Mouse (Mus musculus) embryonic facial prominence, embryonic 13.5 days (tissue): ENCODE data around the gene Rassf6. TPM values are rescaled to one million over a fixed set of nuclear protein-coding genes. Genes with fewer than 3 reads are reported as not detected.

ENCODE experiments used
- ATAC-seq: fragments of 200-750 bp; cut with Nextera tagmentation; 2 replicates; pipeline ENCODE4 v1.8.0; 2017; ENCODE audit warnings: low read depth; ENCODE audit not compliant: insufficient number of reproducible peaks, insufficient read depth, low FRiP score, low TSS enrichment
- H3K27ac ChIP-seq: fragments of 300-500 bp; sonication (generic); 2 replicates; pipeline ENCODE4 v1.5.1; 2015; ENCODE audit warnings: moderate library complexity, mild to moderate bottlenecking, inconsistent platforms
- H3K27me3 ChIP-seq: fragments of 300-500 bp; sonication (generic); 2 replicates; pipeline ENCODE4 v1.6.1; 2015; ENCODE audit warnings: mild to moderate bottlenecking, inconsistent platforms
- H3K36me3 ChIP-seq: fragments of 300-500 bp; sonication (generic); 2 replicates; pipeline ENCODE4 v1.6.1; 2015; ENCODE audit warnings: mild to moderate bottlenecking, inconsistent platforms
- H3K4me1 ChIP-seq: fragments of 300-500 bp; sonication (generic); 2 replicates; pipeline ENCODE4 v1.6.1; 2015; ENCODE audit warnings: inconsistent platforms
- H3K4me2 ChIP-seq: fragments of 300-500 bp; sonication (generic); 2 replicates; pipeline ENCODE4 v1.6.1; 2015; ENCODE audit warnings: moderate library complexity, mild to moderate bottlenecking, inconsistent platforms
- H3K4me3 ChIP-seq: fragments of 300-500 bp; sonication (generic); 2 replicates; pipeline ENCODE4 v1.5.1; 2015; ENCODE audit warnings: mild to moderate bottlenecking, inconsistent platforms
- H3K9ac ChIP-seq: fragments of 300-500 bp; sonication (generic); 2 replicates; pipeline ENCODE4 v1.6.1; 2015; ENCODE audit warnings: mild to moderate bottlenecking, inconsistent platforms
- H3K9me3 ChIP-seq: fragments of 300-500 bp; sonication (generic); 2 replicates; pipeline ENCODE4 v1.6.1; 2016; ENCODE audit warnings: inconsistent platforms
- WGBS: fragments of 180-500 bp; shearing (Covaris S2); methylation state at CpG from one replicate; pipeline ENCODE4 v1.1.7; 2015; ENCODE audit warnings: mixed read lengths; 5-methylcytosine and 5-hydroxymethylcytosine counted together
- polyA plus RNA-seq: library from polyadenylated mRNA; unstranded; fragments of >200 nt; fragmentation: Nextera tagmentation; extraction: Ambion mirVana; gene quantifications from 2 replicates; pipeline ENCODE4 v1.2.1, GENCODE M21; 2015

Gene Rassf6
- 1.3 and 1.5 TPM in 2 replicates for polyA plus RNA-seq

DNA sequence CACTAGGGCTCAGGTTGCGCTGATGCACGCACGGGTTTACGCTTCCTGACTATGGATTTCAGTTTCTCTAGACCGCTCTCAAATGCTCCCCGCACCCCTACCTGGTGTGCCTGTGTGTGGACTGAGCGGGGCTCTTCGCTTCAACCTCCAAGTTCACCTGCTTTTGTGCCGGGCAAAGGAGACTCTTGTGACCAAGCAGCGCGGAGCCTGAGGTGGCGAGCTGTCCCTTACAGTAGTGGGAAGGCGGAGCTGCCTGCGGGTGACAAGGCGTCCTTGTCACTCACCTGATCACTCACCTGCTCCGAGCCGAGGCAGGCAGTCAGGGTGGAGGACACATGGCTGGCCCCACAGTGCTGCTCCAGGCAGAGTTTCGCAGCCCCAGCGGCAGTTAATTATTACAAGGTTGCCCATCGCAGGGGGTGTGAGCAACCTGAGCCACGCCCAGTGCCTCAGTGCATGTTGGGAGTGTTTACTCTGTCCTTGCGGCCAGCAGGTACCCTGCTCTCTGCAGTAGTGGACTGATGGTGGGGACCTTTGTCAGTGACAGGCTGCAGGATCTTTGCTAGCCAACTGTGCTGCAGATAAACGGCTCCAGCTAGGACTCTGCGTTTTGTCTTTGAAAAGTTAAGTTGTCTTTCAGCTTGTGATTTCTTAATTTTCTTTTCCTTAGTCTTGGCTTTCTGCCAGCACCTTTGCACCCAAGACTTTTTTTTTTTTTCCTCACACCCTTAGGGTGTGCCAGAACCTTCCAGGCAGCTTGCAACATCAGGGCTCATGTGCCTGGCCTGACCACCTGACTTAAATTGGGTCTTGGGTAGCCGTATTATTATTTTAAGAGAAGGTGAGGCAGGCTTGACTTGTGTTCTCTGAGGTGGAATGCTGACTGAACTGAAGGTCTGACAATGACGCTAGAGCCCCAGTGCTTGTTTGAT, at the start of gene Rassf6:
Gene Rassf6, minus strand, starts transcription at position 372 of the 932 bp plus-strand sequence.
- Histone ChIP-seq H3K27me3 (peaks cover 17% of the 10 kb centered on the region), H3K36me3 (no peaks in the 10 kb centered on the region), H3K27ac (no peak within 1 kb of the TSS), H3K9ac (peak within 1 kb of the TSS; percentile 65), H3K4me2 (peak within 1 kb of the TSS; percentile 88), H3K9me3 (no peaks in the 10 kb centered on the region), H3K4me3 (peak within 1 kb of the TSS; percentile 47), H3K4me1 (peaks cover 7% of the 10 kb centered on the region)
- WGBS = 7% methylated on average over 26 of the region's 26 CpGs
- ATAC-seq = peak; percentile 67

DNA sequence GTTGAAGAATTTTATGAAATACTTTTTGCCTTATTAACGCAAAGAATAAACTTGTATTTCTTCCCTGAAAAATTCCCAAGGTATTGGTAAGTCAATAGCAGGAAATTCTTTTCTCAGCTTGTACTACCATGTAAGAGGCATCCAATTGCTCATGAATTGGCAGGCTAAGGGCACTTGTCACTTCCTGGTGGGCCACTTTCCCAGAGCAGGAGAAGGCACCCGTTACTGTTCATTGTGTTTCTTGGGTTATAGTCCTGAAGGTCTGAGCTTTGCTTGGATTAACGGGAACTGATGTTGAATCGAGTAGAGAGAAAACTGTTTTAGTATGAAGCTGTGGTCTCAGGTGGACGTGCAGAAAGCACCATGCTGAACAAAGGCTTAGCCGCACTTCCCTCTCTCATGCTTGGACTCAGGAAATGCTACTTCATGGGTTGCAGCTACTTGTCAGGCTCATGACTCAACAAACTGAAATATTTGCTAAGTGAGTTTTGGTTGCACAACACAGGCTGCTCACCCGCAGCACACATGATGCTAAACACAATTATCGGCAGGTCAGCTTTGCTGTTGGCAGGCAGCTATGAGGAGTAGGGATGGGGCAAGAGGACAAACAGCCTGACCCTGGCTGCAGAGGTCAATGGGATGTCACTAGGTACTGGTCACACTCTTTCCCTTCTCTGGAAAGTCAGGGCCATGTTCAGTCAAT, 49.1 kb upstream of the Rassf6 start:
- Histone ChIP-seq H3K9ac (no peak overlapping the region), H3K9me3 (no peaks in the 10 kb centered on the region), H3K4me2 (no peak overlapping the region), H3K36me3 (no peaks in the 10 kb centered on the region), H3K4me3 (no peak overlapping the region), H3K27ac (no peak overlapping the region), H3K4me1 (0 out of 2 replicates have a peak, but pooled peaks cover 6% of the 10 kb centered on the region), H3K27me3 (no peaks in the 10 kb centered on the region)
- no peak for ATAC-seq
- WGBS = 91% methylated on average over 8 of the region's 8 CpGs

DNA sequence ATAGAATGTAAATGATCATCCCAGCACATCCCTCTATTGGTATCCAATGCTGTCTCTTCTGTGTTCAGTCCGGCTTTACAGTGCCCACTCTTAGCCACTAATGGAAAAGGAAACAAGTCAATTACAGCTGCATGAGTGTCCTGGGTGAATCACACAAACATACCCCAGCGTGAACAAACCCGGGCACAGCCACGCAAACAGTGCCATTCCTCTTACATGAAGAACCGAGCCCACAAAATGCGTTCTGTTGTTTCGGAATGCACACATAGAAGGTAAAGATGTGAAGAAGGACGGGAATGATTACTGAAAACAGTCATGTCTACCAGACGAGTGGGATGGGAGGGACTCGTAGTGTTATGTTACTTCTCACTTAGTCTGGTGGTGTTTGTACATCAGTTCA, 47.5 kb upstream of the Rassf6 start:
- Histone ChIP-seq H3K4me2 (no peak overlapping the region), H3K9me3 (0 out of 2 replicates have a peak, but pooled peaks cover 4% of the 10 kb centered on the region), H3K9ac (no peak overlapping the region), H3K27me3 (no peaks in the 10 kb centered on the region), H3K27ac (no peak overlapping the region), H3K4me3 (no peak overlapping the region), H3K4me1 (0 out of 2 replicates have a peak, but pooled peaks cover 6% of the 10 kb centered on the region), H3K36me3 (no peaks in the 10 kb centered on the region)
- 82% methylated on average over 10 of the region's 10 CpGs for WGBS
- ATAC-seq = no peak

DNA sequence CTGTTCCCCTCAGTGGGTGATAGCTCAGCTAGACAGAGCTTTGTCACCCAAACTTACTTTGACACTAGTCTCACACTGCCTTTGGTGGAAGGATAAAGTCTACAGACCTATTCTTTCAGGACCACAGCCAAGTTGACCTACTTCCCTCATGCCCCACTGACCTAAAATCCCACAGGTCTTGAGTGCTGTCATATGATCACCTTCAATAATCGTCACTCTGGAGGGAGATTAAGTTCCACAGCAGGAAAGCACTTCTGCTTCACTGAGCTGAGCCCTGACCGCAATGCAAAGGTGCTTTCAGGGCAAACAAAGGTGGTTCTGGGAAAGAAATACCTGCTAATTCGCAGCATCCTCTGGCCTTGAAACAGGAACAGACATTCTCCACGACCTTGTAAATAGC, 44.5 kb upstream of the Rassf6 start:
- H3K9ac ChIP-seq = no peak overlapping the region
- no peaks in the 10 kb centered on the region for H3K27me3 ChIP-seq
- no peak for ATAC-seq
- 0 out of 2 replicates have a peak, but pooled peaks cover 4% of the 10 kb centered on the region for H3K9me3 ChIP-seq
- H3K27ac ChIP-seq = no peak overlapping the region
- no peaks in the 10 kb centered on the region for H3K36me3 ChIP-seq
- no peak overlapping the region for H3K4me3 ChIP-seq
- 0 out of 2 replicates have a peak, but pooled peaks cover 6% of the 10 kb centered on the region for H3K4me1 ChIP-seq
- H3K4me2 ChIP-seq = no peak overlapping the region
- WGBS = 39% methylated on average over 4 of the region's 4 CpGs

DNA sequence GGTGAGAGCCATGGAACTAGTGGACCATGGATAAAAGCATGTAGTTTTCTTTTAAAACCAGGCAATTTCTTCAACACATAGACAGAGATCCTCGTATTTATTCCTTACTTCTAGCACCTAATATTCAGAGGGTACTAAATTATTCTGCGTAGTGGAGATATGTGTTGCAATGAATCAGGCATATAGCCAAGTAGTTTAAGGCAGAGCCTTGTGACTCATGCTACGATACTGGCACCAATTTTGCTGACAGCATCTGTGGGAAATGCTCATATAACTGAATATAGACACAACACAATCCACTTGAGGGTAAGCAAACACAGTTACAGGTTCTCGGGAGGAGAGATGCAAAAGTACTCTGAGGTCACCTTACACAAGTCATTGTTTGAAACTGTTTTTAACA, 41.4 kb upstream of the Rassf6 start:
- WGBS = 82% methylated on average over 4 of the region's 4 CpGs
- ATAC-seq = no peak
- H3K36me3 ChIP-seq = no peaks in the 10 kb centered on the region
- H3K9me3 ChIP-seq = 0 out of 2 replicates have a peak, but pooled peaks cover 4% of the 10 kb centered on the region
- H3K27ac ChIP-seq = no peak overlapping the region
- no peak overlapping the region for H3K4me3 ChIP-seq
- no peak overlapping the region for H3K9ac ChIP-seq
- H3K4me2 ChIP-seq = no peak overlapping the region
- 0 out of 2 replicates have a peak, but pooled peaks cover 6% of the 10 kb centered on the region for H3K4me1 ChIP-seq
- no peaks in the 10 kb centered on the region for H3K27me3 ChIP-seq

DNA sequence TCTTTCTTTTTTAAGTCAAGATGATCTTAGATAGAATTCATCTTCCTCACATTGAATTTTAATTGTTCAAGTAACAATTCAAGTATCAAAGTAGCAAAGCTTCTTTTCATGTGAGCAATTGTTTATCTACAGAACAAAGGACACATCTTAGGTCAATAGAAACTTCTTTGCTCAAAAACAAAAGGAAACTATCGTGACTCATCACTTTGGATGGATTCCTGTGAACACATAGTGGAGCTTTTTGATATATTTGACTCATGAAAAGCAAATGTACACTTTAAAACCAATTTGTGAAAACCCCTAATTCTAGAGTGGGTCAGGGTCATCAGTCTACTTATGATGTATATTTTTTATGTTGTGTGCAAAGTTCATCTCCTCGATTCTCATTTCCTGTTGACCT, 37.1 kb upstream of the Rassf6 start:
- H3K27ac ChIP-seq = no peak overlapping the region
- no peaks in the 10 kb centered on the region for H3K27me3 ChIP-seq
- H3K4me3 ChIP-seq = no peak overlapping the region
- no peaks in the 10 kb centered on the region for H3K9me3 ChIP-seq
- no peak for ATAC-seq
- 85% methylated on average over 2 of the region's 2 CpGs for WGBS
- no peaks in the 10 kb centered on the region for H3K36me3 ChIP-seq
- no peak overlapping the region for H3K9ac ChIP-seq
- no peaks in the 10 kb centered on the region for H3K4me1 ChIP-seq
- H3K4me2 ChIP-seq = no peak overlapping the region

DNA sequence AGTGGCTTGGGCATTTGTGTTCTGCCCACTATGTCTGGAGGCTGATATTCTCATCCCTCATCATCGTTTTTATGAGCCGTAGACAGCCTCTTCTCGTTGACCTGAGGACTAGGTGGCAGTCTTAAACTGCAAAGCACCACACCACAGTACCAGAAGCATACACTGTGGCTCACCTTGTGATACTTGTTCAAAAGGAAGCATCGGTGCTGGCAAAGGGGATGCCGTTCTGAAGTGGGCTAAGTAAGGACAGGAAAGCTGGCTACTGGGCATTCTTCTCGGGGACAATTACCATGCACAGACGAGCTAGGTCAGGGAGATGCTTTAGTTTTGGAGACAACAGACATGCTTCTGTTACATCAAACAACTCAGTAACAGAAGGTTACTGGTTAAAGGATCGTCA, 21.4 kb upstream of the Rassf6 start:
- H3K27me3 ChIP-seq = peaks cover 20% of the 10 kb centered on the region
- no peak overlapping the region for H3K4me3 ChIP-seq
- no peak overlapping the region for H3K27ac ChIP-seq
- H3K4me1 ChIP-seq = no peaks in the 10 kb centered on the region
- H3K9me3 ChIP-seq = no peaks in the 10 kb centered on the region
- H3K9ac ChIP-seq = no peak overlapping the region
- 61% methylated on average over 8 of the region's 8 CpGs for WGBS
- ATAC-seq = no peak
- H3K36me3 ChIP-seq = no peaks in the 10 kb centered on the region
- no peak overlapping the region for H3K4me2 ChIP-seq

DNA sequence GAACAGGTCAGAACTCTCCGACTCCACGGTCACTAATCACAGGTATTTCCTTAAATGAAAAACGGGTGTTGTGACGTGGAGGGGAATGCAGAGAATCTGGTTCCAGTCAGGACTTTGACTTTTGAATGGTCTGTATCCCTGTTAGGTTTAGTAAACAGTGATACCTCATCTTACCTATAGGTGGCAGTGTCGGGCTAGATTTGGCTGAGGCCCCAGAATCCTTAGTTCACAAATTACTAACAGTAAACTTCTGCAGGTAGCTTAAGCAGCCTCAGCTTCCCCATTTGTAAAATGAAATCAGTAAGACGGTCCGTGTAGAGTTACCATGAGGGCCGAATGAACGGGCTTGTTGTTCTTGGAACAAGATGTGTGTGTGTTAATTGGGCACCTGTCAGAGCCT, 21.0 kb upstream of the Rassf6 start:
- Histone ChIP-seq H3K27me3 (peaks cover 20% of the 10 kb centered on the region), H3K4me3 (no peak overlapping the region), H3K9ac (no peak overlapping the region), H3K36me3 (no peaks in the 10 kb centered on the region), H3K9me3 (no peaks in the 10 kb centered on the region), H3K4me1 (peaks cover 3% of the 10 kb centered on the region), H3K27ac (no peak overlapping the region), H3K4me2 (no peak overlapping the region)
- WGBS = 12% methylated on average over 9 of the region's 9 CpGs
- no peak for ATAC-seq

DNA sequence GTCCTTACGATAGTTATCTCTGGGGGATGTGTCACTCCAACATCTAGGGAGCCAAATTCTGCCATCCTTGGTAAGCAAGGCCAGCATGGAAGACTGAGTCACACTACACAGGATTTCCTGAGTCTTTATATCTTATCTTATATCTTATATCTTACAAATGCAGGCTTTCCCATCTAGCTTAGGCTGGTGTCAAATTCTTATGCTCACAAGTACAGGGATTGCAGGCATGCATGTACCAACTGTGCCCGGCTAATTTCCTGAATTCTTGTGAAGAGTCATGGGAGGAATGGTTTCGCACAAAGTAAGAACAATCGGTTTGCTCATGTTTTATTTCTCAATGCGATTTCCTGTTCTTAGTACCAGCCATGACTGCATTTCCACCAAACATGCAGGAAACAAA, 20.0 kb upstream of the Rassf6 start:
- no peak overlapping the region for H3K9ac ChIP-seq
- H3K4me1 ChIP-seq = peaks cover 12% of the 10 kb centered on the region
- H3K4me3 ChIP-seq = no peak overlapping the region
- WGBS = 82% methylated on average over 5 of the region's 5 CpGs
- no peak overlapping the region for H3K4me2 ChIP-seq
- no peak for ATAC-seq
- peaks cover 20% of the 10 kb centered on the region for H3K27me3 ChIP-seq
- H3K27ac ChIP-seq = no peak overlapping the region
- H3K36me3 ChIP-seq = no peaks in the 10 kb centered on the region
- no peaks in the 10 kb centered on the region for H3K9me3 ChIP-seq

DNA sequence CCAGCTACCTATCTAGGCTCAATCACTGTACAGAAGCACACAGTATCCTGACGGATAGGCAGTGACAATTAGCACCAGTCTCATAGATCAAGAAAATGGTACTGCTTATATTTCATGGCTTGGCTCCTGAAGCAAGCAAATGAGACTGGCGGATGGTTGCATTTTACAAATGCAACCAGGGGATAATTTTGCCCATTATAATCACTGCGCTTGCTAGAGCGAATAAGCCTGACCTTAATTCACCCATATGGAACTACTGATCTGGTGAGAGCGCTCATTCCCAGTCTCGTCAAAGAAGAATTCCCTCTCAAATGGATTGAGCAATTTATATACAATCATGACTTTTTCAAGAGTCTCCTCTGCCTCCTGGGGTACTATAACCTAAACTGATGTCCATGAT, 16.2 kb upstream of the Rassf6 start:
- no peak overlapping the region for H3K27ac ChIP-seq
- H3K4me3 ChIP-seq = no peak overlapping the region
- no peaks in the 10 kb centered on the region for H3K9me3 ChIP-seq
- H3K4me1 ChIP-seq = peaks cover 16% of the 10 kb centered on the region
- H3K9ac ChIP-seq = no peak overlapping the region
- H3K27me3 ChIP-seq = peaks cover 22% of the 10 kb centered on the region
- no peaks in the 10 kb centered on the region for H3K36me3 ChIP-seq
- peak overlapping the region; percentile 46 for H3K4me2 ChIP-seq
- WGBS = 49% methylated on average over 6 of the region's 6 CpGs
- no peak for ATAC-seq

DNA sequence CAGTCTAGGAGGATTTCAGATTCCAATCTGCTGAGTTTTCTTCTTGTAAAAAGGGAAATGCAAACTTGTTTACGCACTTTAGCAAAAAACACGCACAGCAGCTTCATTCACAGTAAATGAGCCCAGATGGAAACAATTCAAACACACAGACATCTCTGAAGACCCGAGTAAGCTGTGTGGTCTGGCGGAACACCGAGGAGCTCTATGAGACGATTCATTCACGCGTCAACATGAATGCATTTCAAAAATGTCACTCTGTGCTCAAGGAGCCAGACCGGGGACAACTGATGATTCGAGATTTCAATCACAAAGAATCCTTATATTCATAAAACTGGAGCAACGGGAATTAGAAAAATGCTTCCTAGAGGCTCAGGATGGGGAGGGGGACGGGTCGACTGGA, 15.4 kb upstream of the Rassf6 start:
- no peaks in the 10 kb centered on the region for H3K36me3 ChIP-seq
- ATAC-seq = no peak
- peak overlapping the region; percentile 46 for H3K4me2 ChIP-seq
- H3K9me3 ChIP-seq = no peaks in the 10 kb centered on the region
- H3K9ac ChIP-seq = no peak overlapping the region
- peaks cover 21% of the 10 kb centered on the region for H3K27me3 ChIP-seq
- no peak overlapping the region for H3K4me3 ChIP-seq
- peaks cover 16% of the 10 kb centered on the region for H3K4me1 ChIP-seq
- WGBS = 25% methylated on average over 13 of the region's 13 CpGs
- no peak overlapping the region for H3K27ac ChIP-seq
